Mouse (Mus musculus): ENCODE measurements around the gene Hspb9.

The Hspb9 gene

DNA sequence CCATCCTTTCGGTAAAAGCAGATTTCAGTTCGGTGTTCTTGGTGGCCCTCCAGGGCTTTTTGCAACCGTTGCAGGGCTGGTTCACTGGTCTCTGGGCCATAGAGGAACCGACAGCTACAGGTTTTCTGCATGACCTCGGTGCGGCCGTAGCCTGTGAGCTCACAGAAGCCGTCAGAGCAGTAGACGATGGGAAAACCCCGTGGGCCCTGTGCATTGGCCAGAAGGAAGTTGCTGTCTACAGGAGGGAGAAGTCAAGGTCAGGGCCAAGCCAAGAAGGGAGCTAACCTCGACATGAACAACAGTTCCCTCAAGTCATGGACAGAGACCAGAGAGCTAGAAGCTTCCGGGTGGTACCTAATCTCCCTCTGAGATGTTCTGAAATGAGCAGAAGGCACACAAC is 43.9 kb downstream of the Hspb9 start:
- CTCF ChIA-PET, result no interaction called here

DNA sequence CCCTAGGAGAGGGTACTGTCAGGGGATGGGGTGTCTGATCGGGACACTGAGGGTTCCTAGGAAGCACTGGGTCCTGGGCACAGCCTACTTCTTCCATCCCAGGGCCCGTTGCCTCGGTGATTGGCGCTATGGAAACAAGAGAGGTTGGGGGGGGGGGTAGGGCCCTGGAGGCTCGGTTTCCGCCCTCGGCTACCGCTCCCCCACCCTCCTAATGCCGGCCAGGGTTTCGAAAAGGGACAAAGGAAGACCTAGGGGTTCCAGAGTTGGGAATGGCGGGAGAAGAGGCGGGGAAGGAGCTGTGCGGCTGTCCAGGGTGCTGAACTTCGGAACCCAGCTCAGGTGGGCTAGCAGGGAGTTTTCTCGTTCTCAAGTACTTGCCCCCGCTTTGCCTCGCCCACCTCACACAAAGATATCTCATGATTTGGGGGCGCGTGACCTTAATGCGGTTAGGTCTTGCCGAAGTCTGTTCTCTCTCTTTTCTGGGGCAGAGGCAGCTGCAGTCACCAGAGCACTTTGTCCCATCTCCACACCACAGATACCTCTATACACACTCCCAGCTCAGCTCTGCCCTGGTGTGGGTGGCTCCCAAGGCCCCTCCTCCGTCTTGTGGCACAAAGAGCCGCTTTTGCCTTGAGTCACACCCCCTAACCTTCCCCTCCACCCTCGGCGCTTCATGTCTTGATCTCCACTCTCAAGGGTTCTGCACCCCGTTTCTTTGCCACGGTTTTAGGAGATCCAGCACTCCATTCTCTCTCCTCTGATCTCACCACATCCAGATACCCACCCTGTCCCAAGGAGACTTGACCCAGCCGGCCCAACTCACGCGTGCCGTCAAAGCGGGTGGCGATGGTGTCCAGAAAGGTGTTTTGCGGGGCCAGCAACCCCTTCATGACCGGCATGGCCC is 45.3 kb downstream of the Hspb9 start:
- CTCF ChIA-PET, result interaction anchor here (1.4 kb wide), 1 partner anchor 55 kb away, joined by 3 read pairs; no protein-coding TSS in a partner anchor

GRCm38 (mm10) chr11:100759611-100760233 is 46.1 kb downstream of the Hspb9 start, which contains the start of gene Kcnh4:
Kcnh4 (minus strand) TSS chr11:100759942.
- CTCF ChIA-PET, result interaction anchor here (0.6 to 1.4 kb wide), 2 partner anchors 22 to 54 kb away, joined by 3 read pairs; no protein-coding TSS in a partner anchor

GRCm38 (mm10) chr11:100761547-100762045 is 47.9 kb downstream of the Hspb9 start:
- CTCF ChIA-PET, result interaction anchor here (0.5 to 1.0 kb wide), 3 partner anchors 11 to 31 kb away, joined by 3 to 4 read pairs (median 3); no protein-coding TSS in a partner anchor

DNA sequence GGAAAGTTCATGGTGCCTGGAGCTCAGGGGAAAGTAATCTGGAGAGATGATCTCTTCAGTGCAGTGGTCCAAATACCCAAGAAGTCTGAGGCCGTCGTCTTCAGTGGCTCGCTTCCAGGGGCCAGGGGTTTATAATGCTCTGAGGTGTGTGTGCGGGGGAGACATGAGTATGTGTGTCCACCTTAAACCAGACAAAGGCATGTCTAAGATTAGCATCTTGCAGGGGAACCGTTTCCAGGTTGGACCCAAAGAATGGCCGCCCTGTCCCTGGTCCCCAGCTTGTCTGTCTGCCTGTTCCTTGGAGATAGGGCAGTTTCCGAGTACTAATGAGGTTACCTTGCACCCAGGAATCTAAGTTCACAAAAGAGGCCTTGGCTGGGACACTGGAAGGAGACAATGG is 49.2 kb downstream of the Hspb9 start, which contains the start of gene Hcrt:
TSS of gene Hcrt (minus strand) at position 101 of the 400 bp plus-strand sequence.
- CTCF ChIA-PET, result no interaction called here
